Mouse (Mus musculus) embryonic facial prominence, embryonic 11.5 days (tissue): ENCODE data around the gene Gba. TPM values are rescaled to one million over a fixed set of nuclear protein-coding genes. Genes with fewer than 3 reads are reported as not detected.

ENCODE experiments used
- ATAC-seq: fragments of 200-750 bp; cut with Nextera tagmentation; replicated peaks from 2 replicates; pipeline ENCODE4 v1.8.0; 2017; ENCODE audit warnings: low read depth; ENCODE audit not compliant: insufficient number of reproducible peaks, low FRiP score, low TSS enrichment
- DNase-seq: peaks from one replicate; pipeline ENCODE4 v3.0.0-alpha.2; 2015; ENCODE audit warnings: low spot score
- H3K27ac ChIP-seq: fragments of 300-500 bp; sonication (generic); replicated peaks from 2 replicates; pipeline ENCODE4 v1.5.1; 2014; ENCODE audit warnings: mild to moderate bottlenecking, low read depth, low read length, control low read depth
- H3K27me3 ChIP-seq: fragments of 300-500 bp; sonication (generic); 2 replicates; pipeline ENCODE4 v1.6.1; 2014; ENCODE audit warnings: mild to moderate bottlenecking, low read length, moderate library complexity, mixed read lengths; ENCODE audit not compliant: control insufficient read depth, insufficient read depth
- H3K36me3 ChIP-seq: fragments of 300-500 bp; sonication (generic); replicated peaks from 2 replicates; pipeline ENCODE4 v1.6.1; 2014; ENCODE audit warnings: low read depth, mild to moderate bottlenecking, low read length, moderate library complexity, mixed read lengths; ENCODE audit not compliant: control insufficient read depth, insufficient read depth
- H3K4me1 ChIP-seq: fragments of 300-500 bp; sonication (generic); 2 replicates; pipeline ENCODE4 v1.6.1; 2014; ENCODE audit warnings: low read length, mixed read lengths; ENCODE audit not compliant: control insufficient read depth, insufficient read depth
- H3K4me2 ChIP-seq: fragments of 300-500 bp; sonication (generic); 2 replicates; pipeline ENCODE4 v1.6.1; 2014; ENCODE audit warnings: low read depth, mild to moderate bottlenecking, control low read depth, low read length, moderate library complexity
- H3K4me3 ChIP-seq: fragments of 300-500 bp; sonication (generic); 2 replicates; pipeline ENCODE4 v1.5.1; 2014; ENCODE audit warnings: low read depth, low read length, control low read depth
- H3K9ac ChIP-seq: fragments of 300-500 bp; sonication (generic); replicated peaks from 2 replicates; pipeline ENCODE4 v1.6.1; 2014; ENCODE audit warnings: mild to moderate bottlenecking, control low read depth, low read length
- H3K9me3 ChIP-seq: fragments of 300-500 bp; sonication (generic); replicated peaks from 2 replicates; pipeline ENCODE4 v1.6.1; 2016; ENCODE audit warnings: mild to moderate bottlenecking, low read length, inconsistent platforms, mixed read lengths; ENCODE audit not compliant: control insufficient read depth
- WGBS: fragments of 180-500 bp; shearing (Covaris S2); extraction: QIAGEN DNeasy Blood & Tissue Kit; methylation state at CpG from one replicate; pipeline ENCODE4 v1.1.7; 2014; 5-methylcytosine and 5-hydroxymethylcytosine counted together
- polyA plus RNA-seq: library from polyadenylated mRNA; unstranded; fragments of >200 nt; fragmentation: Nextera tagmentation; extraction: Ambion mirVana; gene quantifications from 2 replicates; pipeline ENCODE4 v1.2.1, GENCODE M21; 2014

The Gba gene
- polyA plus RNA-seq, 1 experiment from 2014 or later: 34.6 TPM

- peak within 1 kb of the TSS; percentile 70 for H3K4me2 ChIP-seq
- peak within 1 kb of the TSS; percentile 80 for H3K9ac ChIP-seq
- peaks cover 3% of the 10 kb centered on the region; the same call in 1 of the 2 replicates for H3K4me1 ChIP-seq
- ATAC-seq (peak; percentile 92), DNase-seq (peak; percentile 96)
- H3K36me3 ChIP-seq: peaks cover 26% of the 10 kb centered on the region
- under 1% methylated on average over 43 of the region's 43 CpGs for WGBS
- H3K27me3 ChIP-seq: no peaks in the 10 kb centered on the region
- peak within 1 kb of the TSS; percentile 7; the same call in 1 of the 2 replicates for H3K27ac ChIP-seq
- H3K4me3 ChIP-seq: peak within 1 kb of the TSS; percentile 80
- no peaks in the 10 kb centered on the region for H3K9me3 ChIP-seq
These were observed 25.3 kb upstream of the Gba start, which contains the start of gene Scamp3 for GRCm38 (mm10) chr3:89177242-89178106. Scamp3 (plus strand) TSS chr3:89177473.

- DNase-seq: no peak
- Histone ChIP-seq H3K9me3 (no peaks in the 10 kb centered on the region), H3K36me3 (peaks cover 26% of the 10 kb centered on the region), H3K9ac (peak overlapping the region; percentile 80), H3K27ac (peak overlapping the region; percentile 7; the same call in 1 of the 2 replicates), H3K4me3 (peak overlapping the region; percentile 80), H3K27me3 (no peaks in the 10 kb centered on the region), H3K4me2 (peak overlapping the region; percentile 70), H3K4me1 (peaks cover 3% of the 10 kb centered on the region; the same call in 1 of the 2 replicates)
- 8% methylated on average over 6 of the region's 6 CpGs for WGBS
- no peak for ATAC-seq
These were observed 24.7 kb upstream of the Gba start for GRCm38 (mm10) chr3:89178107-89178385.

GRCm38 (mm10) chr3:89179056-89179455, 23.7 kb upstream of the Gba start:
- no peak overlapping the region; the same call in 1 of the 2 replicates for H3K4me2 ChIP-seq
- no peaks in the 10 kb centered on the region for H3K9me3 ChIP-seq
- 93% methylated on average over 11 of the region's 11 CpGs for WGBS
- no peak overlapping the region for H3K9ac ChIP-seq
- ATAC-seq (no peak), DNase-seq (no peak)
- H3K27ac ChIP-seq: no peak overlapping the region
- peak overlapping the region; percentile 80; the same call in 1 of the 2 replicates for H3K4me3 ChIP-seq
- peaks cover 5% of the 10 kb centered on the region; the same call in 1 of the 2 replicates for H3K4me1 ChIP-seq
- peaks cover 19% of the 10 kb centered on the region for H3K36me3 ChIP-seq
- H3K27me3 ChIP-seq: no peaks in the 10 kb centered on the region

- Histone ChIP-seq H3K9me3 (no peaks in the 10 kb centered on the region), H3K36me3 (peaks cover 10% of the 10 kb centered on the region), H3K9ac (no peak overlapping the region), H3K4me1 (peaks cover 9% of the 10 kb centered on the region), H3K4me3 (no peak overlapping the region), H3K27me3 (no peaks in the 10 kb centered on the region), H3K4me2 (no peak overlapping the region), H3K27ac (no peak overlapping the region)
- 94% methylated on average over 27 of the region's 27 CpGs for WGBS
- no peak for ATAC-seq
- DNase-seq: no peak
These were observed 20.8 kb upstream of the Gba start for GRCm38 (mm10) chr3:89181749-89182500.

GRCm38 (mm10) chr3:89182531-89183057, 20.1 kb upstream of the Gba start:
- no peak for ATAC-seq
- Histone ChIP-seq H3K9me3 (no peaks in the 10 kb centered on the region), H3K4me1 (peaks cover 9% of the 10 kb centered on the region), H3K9ac (no peak overlapping the region), H3K4me2 (no peak overlapping the region), H3K36me3 (peaks cover 10% of the 10 kb centered on the region), H3K27me3 (no peaks in the 10 kb centered on the region), H3K4me3 (no peak overlapping the region), H3K27ac (no peak overlapping the region)
- 56% methylated on average over 7 of the region's 7 CpGs for WGBS
- DNase-seq: no peak

GRCm38 (mm10) chr3:89183058-89183958, 19.4 kb upstream of the Gba start, which contains the start of gene Fam189b:
Fam189b (plus strand) TSS chr3:89183143.
- H3K36me3 ChIP-seq: peaks cover 10% of the 10 kb centered on the region
- H3K4me3 ChIP-seq: peak within 1 kb of the TSS; percentile 53

GRCm38 (mm10) chr3:89183959-89184315, 18.8 kb upstream of the Gba start:
- 88% methylated on average over 5 of the region's 6 CpGs for WGBS
- H3K27ac ChIP-seq: no peak overlapping the region
- peak overlapping the region; percentile 86 for H3K4me2 ChIP-seq
- peaks cover 10% of the 10 kb centered on the region for H3K36me3 ChIP-seq
- DNase-seq (no peak), ATAC-seq (no peak)
- H3K4me1 ChIP-seq: peaks cover 7% of the 10 kb centered on the region
- H3K9ac ChIP-seq: peak overlapping the region; percentile 76
- no peaks in the 10 kb centered on the region for H3K9me3 ChIP-seq
- H3K27me3 ChIP-seq: no peaks in the 10 kb centered on the region
- H3K4me3 ChIP-seq: peak overlapping the region; percentile 53

More at GRCm38 (mm10) chr3:89183058-89183958, 19.4 kb upstream of the Gba start, which contains the start of gene Fam189b:
- Histone ChIP-seq H3K27me3 (no peaks in the 10 kb centered on the region), H3K4me2 (peak within 1 kb of the TSS; percentile 86), H3K9ac (peak within 1 kb of the TSS; percentile 76), H3K9me3 (no peaks in the 10 kb centered on the region), H3K4me1 (peaks cover 9% of the 10 kb centered on the region), H3K27ac (peak within 1 kb of the TSS; percentile 36; the same call in 1 of the 2 replicates)
- ATAC-seq: peak; percentile 90
- peak; percentile 91 for DNase-seq
- WGBS: 6% methylated on average over 39 of the region's 39 CpGs
